Mouse (Mus musculus): ENCODE data around the gene Bglap. TPM values are rescaled to one million over a fixed set of nuclear protein-coding genes. Genes with fewer than 3 reads are reported as not detected.
"Not testable (repeated sequence)": the region's sequence is repeated elsewhere in the genome, so short reads cannot be mapped to it uniquely, and the experiment has no call there.

The Bglap gene
- polyA plus RNA-seq, 1 experiment: 1.6 TPM

- not testable (repeated sequence) for H3K79me3 ChIP-seq (ENCODE audit: low read depth); H3K4me3 ChIP-seq (ENCODE audit: insufficient read depth, poor library complexity, severe bottlenecking); H3K27me3 ChIP-seq (ENCODE audit: control insufficient read depth, insufficient read depth, insufficient read length); H3ac ChIP-seq (ENCODE audit: control insufficient read depth, insufficient read length, low read depth); H3K79me2 ChIP-seq (ENCODE audit: control insufficient read depth, insufficient read depth)
- H3K36me3 ChIP-seq (ENCODE audit: control insufficient read depth, insufficient read depth): peaks cover 12% of the 10 kb centered on the region
Observed at GRCm38 (mm10) chr3:88366830-88367428, 17.3 kb downstream of the Bglap start.

- TF ChIP-seq FOSL1 (IDR thresholded peaks at IDR 0.05; ENCODE audit: insufficient read depth, low read length, poor library complexity, severe bottlenecking) (no peak), MYOG (IDR thresholded peaks at IDR 0.05; ENCODE audit: control insufficient read depth, extremely low read depth, insufficient read length) (no peak), USF1 (IDR thresholded peaks at IDR 0.05; ENCODE audit: low read depth) (no peak), CTCF (IDR thresholded peaks at IDR 0.05; ENCODE audit: control insufficient read depth, insufficient read depth, insufficient read length) (no peak), MYOD1 (IDR thresholded peaks at IDR 0.05; ENCODE audit: control insufficient read depth, insufficient read length, low read depth) (no peak), CEBPB (IDR thresholded peaks at IDR 0.05; ENCODE audit: low read depth) (no peak), MAX (IDR thresholded peaks at IDR 0.05) (no peak)
- H3K4me3 ChIP-seq (ENCODE audit: insufficient read depth, poor library complexity, severe bottlenecking): no peak overlapping the region
- no peaks in the 10 kb centered on the region for H3K79me3 ChIP-seq (ENCODE audit: low read depth)
Observed at GRCm38 (mm10) chr3:88365705-88366361, 18.4 kb downstream of the Bglap start.

GRCm38 (mm10) chr3:88364337-88364736 lies 19.9 kb downstream of the Bglap start, which contains the start of gene Paqr6:
Gene Paqr6 (plus strand): TSS chr3:88364584.
- no peaks in the 10 kb centered on the region for H3K79me2 ChIP-seq (ENCODE audit: control insufficient read depth, insufficient read depth)
- H3K27me3 ChIP-seq (ENCODE audit: control insufficient read depth, insufficient read depth, insufficient read length): no peaks in the 10 kb centered on the region
- H3K36me3 ChIP-seq (ENCODE audit: control insufficient read depth, insufficient read depth): peaks cover 32% of the 10 kb centered on the region
- H3K79me3 ChIP-seq (ENCODE audit: low read depth): no peaks in the 10 kb centered on the region
- H3K4me3 ChIP-seq (ENCODE audit: insufficient read depth, poor library complexity, severe bottlenecking): no peak within 1 kb of the TSS
- TF ChIP-seq CTCF (IDR thresholded peaks at IDR 0.05; ENCODE audit: control insufficient read depth, insufficient read depth, insufficient read length): no peak
- no peak for TF ChIP-seq MYOG (IDR thresholded peaks at IDR 0.05; ENCODE audit: control insufficient read depth, extremely low read depth, insufficient read length)
- no peak for TF ChIP-seq CEBPB (IDR thresholded peaks at IDR 0.05; ENCODE audit: low read depth)
- TF ChIP-seq MYOD1 (IDR thresholded peaks at IDR 0.05; ENCODE audit: control insufficient read depth, insufficient read length, low read depth): no peak
- TF ChIP-seq USF1 (IDR thresholded peaks at IDR 0.05; ENCODE audit: low read depth): no peak
- H3ac ChIP-seq (ENCODE audit: control insufficient read depth, insufficient read length, low read depth): no peak within 1 kb of the TSS

More at GRCm38 (mm10) chr3:88365705-88366361, 18.4 kb downstream of the Bglap start:
- Histone ChIP-seq H3K27me3 (ENCODE audit: control insufficient read depth, insufficient read depth, insufficient read length) (no peaks in the 10 kb centered on the region), H3K79me2 (ENCODE audit: control insufficient read depth, insufficient read depth) (no peaks in the 10 kb centered on the region), H3K36me3 (ENCODE audit: control insufficient read depth, insufficient read depth) (peaks cover 18% of the 10 kb centered on the region), H3ac (ENCODE audit: control insufficient read depth, insufficient read length, low read depth) (no peak overlapping the region)

- Histone ChIP-seq H3K27me3 (ENCODE audit: control insufficient read depth, insufficient read depth, insufficient read length) (no peaks in the 10 kb centered on the region), H3K36me3 (ENCODE audit: control insufficient read depth, insufficient read depth) (peaks cover 37% of the 10 kb centered on the region), H3K79me3 (ENCODE audit: low read depth) (no peaks in the 10 kb centered on the region), H3K4me3 (ENCODE audit: insufficient read depth, poor library complexity, severe bottlenecking) (no peak overlapping the region), H3K79me2 (ENCODE audit: control insufficient read depth, insufficient read depth) (no peaks in the 10 kb centered on the region), H3ac (ENCODE audit: control insufficient read depth, insufficient read length, low read depth) (no peak overlapping the region)
- TF ChIP-seq USF1 (IDR thresholded peaks at IDR 0.05; ENCODE audit: low read depth) (no peak), FOSL1 (IDR thresholded peaks at IDR 0.05; ENCODE audit: insufficient read depth, low read length, poor library complexity, severe bottlenecking) (no peak), CEBPB (IDR thresholded peaks at IDR 0.05; ENCODE audit: low read depth) (no peak), MYOD1 (IDR thresholded peaks at IDR 0.05; ENCODE audit: control insufficient read depth, insufficient read length, low read depth) (no peak), MYOG (IDR thresholded peaks at IDR 0.05; ENCODE audit: control insufficient read depth, extremely low read depth, insufficient read length) (no peak), MAX (IDR thresholded peaks at IDR 0.05) (no peak), CTCF (IDR thresholded peaks at IDR 0.05; ENCODE audit: control insufficient read depth, insufficient read depth, insufficient read length) (no peak)
Observed at GRCm38 (mm10) chr3:88363700-88364099, 20.6 kb downstream of the Bglap start.

- TF ChIP-seq MYOD1 (IDR thresholded peaks at IDR 0.05; ENCODE audit: control insufficient read depth, insufficient read length, low read depth) (no peak), FOSL1 (IDR thresholded peaks at IDR 0.05; ENCODE audit: insufficient read depth, low read length, poor library complexity, severe bottlenecking) (no peak), MYOG (IDR thresholded peaks at IDR 0.05; ENCODE audit: control insufficient read depth, extremely low read depth, insufficient read length) (no peak), CEBPB (IDR thresholded peaks at IDR 0.05; ENCODE audit: low read depth) (no peak), USF1 (IDR thresholded peaks at IDR 0.05; ENCODE audit: low read depth) (no peak), MAX (IDR thresholded peaks at IDR 0.05) (no peak)
- no peaks in the 10 kb centered on the region for H3K79me2 ChIP-seq (ENCODE audit: control insufficient read depth, insufficient read depth)
- H3ac ChIP-seq (ENCODE audit: control insufficient read depth, insufficient read length, low read depth): no peak overlapping the region
- no peak overlapping the region for H3K4me3 ChIP-seq (ENCODE audit: insufficient read depth, poor library complexity, severe bottlenecking)
- H3K27me3 ChIP-seq (ENCODE audit: control insufficient read depth, insufficient read depth, insufficient read length): no peaks in the 10 kb centered on the region
- H3K79me3 ChIP-seq (ENCODE audit: low read depth): no peaks in the 10 kb centered on the region
- H3K36me3 ChIP-seq (ENCODE audit: control insufficient read depth, insufficient read depth): peaks cover 55% of the 10 kb centered on the region
Observed at GRCm38 (mm10) chr3:88361612-88362313, 22.5 kb downstream of the Bglap start.

All from C2C12 (cell line).